Mouse (Mus musculus): ENCODE measurements around the gene Slc5a4b.
A peak's percentile ranks its signal among the peaks of the same experiment; 100 is the strongest.
"Not testable (repeated sequence)": the region's sequence is repeated elsewhere in the genome, so short reads cannot be mapped to it uniquely, and the experiment has no call there.

The Slc5a4b gene

DNA sequence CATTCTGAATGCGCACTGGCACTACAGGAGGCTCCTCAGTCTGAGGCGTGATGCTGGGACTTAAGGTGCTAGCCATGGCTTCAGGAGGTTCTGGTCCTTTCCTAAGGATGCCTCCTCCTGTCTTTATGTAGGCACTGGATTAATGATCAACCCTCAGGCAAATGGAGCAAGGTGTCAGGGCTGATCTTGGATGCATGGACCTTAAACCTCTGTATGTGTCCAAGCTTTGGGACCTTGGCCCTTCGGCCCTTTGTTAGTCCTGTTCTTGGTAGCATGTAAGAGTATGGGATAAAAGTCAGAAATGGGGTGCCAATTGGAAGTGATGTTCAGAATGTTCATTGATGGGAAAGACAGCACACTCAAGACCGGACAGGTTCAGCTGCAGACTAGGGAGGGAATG, at the start of gene Slc5a4b:
Slc5a4b (minus strand) TSS at position 101 of the 400 bp plus-strand sequence.
- no peak for DNase-seq

GRCm38 (mm10) chr10:76158009-76158408, 47.2 kb upstream of the Slc5a4b start:
- DNase-seq: no peak

DNA sequence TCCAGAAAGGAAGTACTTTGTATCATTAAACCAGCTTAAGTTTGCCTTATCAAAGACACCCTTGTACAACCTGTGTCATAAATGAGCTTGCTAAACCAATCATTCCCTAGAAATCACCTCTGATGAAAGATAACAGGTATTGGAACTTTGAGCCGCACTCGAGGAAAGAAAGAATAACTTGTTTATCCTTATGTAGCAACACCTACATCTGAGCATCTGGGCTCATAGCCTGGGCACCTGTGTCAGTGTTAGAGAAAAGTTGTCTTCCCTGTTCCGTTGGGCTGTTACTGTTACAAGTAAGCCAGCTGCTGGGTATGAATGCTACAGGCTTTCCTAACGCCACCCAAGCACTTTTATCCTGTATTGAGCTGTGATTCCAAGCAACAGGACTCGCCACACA, 46.8 kb upstream of the Slc5a4b start:
- DNase-seq: no peak

DNA sequence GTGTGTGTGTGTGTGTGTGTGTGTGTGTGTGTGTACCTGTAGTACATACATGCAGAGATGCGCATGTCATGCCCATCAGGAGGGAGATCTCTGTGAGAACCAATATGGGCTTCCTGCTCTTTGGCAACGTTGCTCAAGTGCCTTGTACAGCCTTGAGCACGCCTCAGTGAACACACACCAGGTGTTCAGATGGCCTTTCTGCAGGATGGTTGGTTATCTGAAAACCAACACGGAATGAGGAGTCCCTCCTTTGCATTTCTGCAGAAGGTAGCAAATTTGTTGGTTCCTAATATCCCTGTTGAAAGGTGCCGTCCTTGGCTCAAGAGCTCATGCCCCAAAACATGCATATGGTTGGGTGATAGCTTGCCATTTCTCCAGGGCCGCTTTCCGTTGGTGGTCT, 45.1 kb upstream of the Slc5a4b start:
- no peak for DNase-seq

- no peak for DNase-seq
Measured at GRCm38 (mm10) chr10:76147278-76147677, 36.5 kb upstream of the Slc5a4b start, which contains the start of gene Slc5a4a. Slc5a4a (plus strand) TSS chr10:76147451.

DNA sequence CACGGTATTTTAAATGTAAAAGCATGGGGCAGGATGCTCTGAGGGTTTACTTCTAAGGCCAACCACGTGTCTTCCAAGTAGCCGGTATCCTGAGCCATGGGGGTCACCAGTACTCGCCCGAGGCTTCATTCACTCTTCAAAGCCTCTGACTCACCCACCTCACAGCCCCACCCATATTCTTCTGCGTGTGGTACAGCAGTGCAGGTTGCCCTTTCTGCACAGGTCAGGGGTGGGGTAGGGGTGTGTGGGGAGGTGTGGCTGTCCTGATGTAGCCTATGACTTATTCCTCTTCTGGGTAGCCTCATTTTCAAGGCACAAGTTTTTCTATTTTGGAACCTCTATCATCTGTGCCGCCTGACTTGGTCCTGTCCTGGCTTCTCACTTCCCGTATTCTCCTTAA, 36.1 kb upstream of the Slc5a4b start:
- DNase-seq: no peak

DNA sequence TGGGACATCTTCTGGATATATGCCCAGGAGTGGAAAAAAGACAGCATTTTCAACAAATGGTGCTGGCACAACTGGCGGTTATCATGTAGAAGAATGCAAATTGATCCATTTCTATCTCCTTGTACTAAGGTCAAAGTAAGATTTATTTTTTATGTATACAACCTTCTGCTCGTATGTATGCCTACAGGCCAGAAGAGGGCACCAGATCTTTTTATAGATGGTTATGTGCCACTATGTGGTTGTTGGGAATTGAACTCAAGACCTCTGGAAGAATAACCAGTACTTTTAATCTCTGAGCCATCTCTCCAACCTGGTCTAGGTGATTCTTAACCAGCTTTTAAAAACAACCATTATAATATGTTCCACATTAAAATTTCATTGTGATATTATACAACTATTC, 25.6 kb upstream of the Slc5a4b start:
- no peak for DNase-seq

DNA sequence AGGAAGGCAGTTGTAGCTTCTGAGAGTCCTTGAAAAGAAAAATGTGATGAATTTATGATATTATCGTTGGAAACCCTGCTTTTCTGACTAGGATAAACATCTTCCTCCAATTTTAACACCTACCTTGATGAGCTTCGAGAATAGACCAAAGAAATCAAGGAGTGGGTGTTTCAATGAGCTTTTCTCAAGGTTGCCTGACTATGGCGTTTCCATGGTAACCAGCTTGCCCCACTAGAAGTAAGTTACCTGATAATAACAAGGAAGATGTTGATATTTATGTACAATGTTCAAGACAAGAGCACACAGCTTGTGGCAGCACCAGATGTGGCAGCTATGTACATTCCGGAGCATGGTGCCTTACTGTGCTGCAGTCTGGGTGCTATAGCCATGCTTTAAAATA, 21.7 kb upstream of the Slc5a4b start:
- no peak for DNase-seq

- no peak for DNase-seq
Measured at GRCm38 (mm10) chr10:76121495-76121894, 10.7 kb upstream of the Slc5a4b start.

DNA sequence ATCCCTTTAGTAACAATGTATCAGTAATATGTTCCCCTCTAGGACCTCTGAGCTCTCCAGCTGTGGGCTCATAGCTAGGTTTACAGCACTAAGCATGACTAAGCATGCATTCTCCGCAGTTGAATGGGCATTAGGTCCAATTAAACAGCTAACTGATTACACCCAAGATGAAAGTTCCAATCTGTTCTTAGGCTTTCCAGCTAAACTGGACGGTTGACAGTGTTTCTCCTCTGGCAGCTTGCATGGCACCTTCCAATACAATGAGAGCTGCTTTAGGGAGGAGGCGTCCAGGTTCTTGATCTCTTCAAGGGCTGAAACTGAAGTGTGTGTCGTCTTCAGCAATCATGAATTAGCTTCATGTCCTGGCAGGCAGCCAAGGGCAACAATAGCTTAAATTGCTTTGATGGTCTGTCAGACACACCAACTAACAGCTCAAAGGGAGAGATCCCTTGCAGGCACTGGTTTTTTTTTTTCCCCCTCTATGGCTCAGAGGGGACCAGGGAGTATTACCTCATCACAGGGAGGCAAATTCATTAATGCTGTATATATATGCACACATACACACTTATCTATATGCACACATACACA, 9.5 kb upstream of the Slc5a4b start:
- no peak for DNase-seq

- no peak for DNase-seq
Measured at GRCm38 (mm10) chr10:76118741-76119140, 8.0 kb upstream of the Slc5a4b start.

- peak; percentile 18 for DNase-seq
Measured at GRCm38 (mm10) chr10:76117966-76118365, 7.2 kb upstream of the Slc5a4b start.

GRCm38 (mm10) chr10:76097368-76097767, 13.4 kb downstream of the Slc5a4b start:
- DNase-seq: no peak

DNA sequence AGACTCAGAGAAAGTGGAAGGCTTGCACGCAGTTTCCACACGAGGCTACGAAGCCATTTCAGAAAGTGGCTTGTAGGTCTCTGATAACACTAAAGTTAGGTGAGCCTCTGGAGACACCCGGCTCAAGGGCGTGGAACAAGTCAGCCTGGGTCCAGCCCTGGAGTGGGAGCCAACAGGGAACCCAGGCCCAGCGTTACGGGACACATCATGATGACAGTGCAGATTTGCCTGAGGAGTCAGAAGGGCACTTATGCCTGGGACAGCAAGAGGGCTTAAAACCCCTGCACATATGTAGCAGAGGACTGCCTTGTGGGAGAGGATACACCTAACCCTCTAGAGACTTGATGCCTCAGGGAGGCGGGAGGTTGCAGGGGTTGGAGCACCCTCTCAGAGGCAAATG, 14.2 kb downstream of the Slc5a4b start:
- no peak for DNase-seq

- not testable (repeated sequence) for DNase-seq
Measured at GRCm38 (mm10) chr10:76077008-76077407, 33.8 kb downstream of the Slc5a4b start.

DNA sequence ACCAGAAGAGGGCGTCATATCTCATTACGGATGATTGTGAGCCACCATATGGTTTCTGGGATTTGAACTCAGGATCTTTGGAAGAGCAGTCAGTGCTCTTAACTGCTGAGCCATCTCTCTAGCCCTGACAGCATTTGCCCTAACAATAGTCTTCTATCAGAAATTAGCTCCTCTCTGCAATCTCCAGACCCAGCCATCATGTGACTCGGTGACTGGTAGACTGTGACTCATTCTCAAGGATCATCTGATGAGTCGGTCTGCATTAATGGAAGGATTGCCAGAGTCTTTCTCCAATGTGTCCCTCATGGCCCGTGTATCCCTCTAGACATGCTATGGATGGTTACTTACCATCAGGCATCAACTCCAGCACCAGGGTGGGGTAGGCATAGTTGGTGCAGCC, 38.7 kb downstream of the Slc5a4b start:
- DNase-seq: not testable (repeated sequence)

DNA sequence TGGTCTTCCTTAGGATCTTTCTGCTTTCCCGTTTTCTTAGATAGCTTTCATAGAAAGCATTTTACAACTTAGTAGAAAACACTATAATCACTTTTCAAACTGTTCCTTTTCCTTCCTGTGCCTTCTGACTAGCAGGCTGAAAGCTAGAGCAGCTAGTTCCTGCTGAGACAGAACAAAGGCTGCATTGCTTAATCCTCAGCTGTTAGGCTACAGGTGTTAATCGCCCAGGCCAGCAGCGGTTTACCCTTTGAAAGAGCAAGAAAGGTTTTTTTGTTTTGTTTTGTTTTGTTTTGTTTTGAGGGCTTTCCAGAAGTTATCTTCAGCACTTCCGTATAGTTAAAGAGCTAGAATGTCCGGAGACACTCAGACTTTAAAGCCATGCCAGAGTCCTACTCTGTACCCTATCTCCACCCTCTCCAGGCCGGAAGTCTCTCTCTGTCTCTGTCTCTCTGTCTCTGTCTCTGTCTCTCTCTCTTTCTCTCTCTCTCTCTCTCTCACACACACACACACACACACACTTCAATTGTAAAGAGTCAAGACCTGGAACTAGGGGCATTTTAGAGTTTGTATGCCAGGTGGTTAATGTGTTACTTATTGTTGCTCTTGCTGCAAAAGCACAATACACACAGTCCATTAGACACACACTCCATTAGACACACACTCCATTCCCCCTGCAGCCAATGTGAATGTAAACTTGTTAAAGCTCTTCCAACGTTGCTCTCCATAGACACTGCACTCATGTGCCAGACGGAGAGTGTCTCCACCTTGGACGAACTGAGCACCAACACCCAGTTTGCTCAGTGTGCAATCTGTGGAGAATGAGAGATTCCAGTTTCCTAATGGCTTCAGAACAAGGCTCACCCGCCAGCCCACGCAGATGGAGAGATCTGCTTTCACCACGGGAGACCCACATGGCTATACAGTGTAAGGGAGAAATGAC, 42.8 kb downstream of the Slc5a4b start:
- DNase-seq: peak; percentile 76

DNA sequence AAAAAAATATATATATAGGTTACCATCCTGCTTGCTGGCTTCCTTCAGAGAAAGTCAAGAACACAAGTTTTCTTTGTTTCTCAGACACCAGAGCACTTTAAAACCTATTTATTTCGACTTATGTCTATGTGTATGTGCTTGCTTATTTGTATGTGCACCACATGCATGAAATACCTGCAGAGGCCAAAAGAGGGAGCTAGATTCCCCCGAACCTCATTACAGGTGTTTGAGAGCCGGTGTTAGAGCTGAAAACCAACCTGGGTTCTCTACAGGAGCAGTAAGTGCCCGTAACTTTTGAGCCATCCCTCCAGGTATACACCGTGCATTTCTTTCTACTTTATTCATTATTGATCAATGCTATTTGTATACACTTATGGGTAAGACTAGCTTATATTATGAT, 48.3 kb downstream of the Slc5a4b start:
- no peak for DNase-seq

GRCm38 (mm10) chr10:76051860-76052259, 58.9 kb downstream of the Slc5a4b start:
- DNase-seq: no peak

DNA sequence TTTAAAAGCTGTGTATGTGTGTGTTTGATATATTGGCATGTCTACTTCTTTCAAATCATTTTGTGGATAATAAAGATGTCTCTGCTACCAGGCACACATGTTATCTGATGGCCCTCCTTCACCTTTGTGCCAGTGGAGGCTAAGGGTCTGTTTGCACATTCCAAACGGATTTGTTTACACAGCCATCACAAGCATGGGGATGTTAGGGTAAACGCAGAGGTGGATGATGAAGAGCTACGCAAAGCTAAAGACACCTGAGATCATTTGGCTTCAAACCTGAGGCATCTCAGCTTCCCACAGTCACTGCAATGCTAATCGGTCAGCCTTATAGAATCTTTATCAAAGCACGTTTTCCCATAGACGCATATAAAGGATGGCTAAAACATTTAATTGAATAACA, 61.8 kb downstream of the Slc5a4b start:
- DNase-seq: no peak

DNA sequence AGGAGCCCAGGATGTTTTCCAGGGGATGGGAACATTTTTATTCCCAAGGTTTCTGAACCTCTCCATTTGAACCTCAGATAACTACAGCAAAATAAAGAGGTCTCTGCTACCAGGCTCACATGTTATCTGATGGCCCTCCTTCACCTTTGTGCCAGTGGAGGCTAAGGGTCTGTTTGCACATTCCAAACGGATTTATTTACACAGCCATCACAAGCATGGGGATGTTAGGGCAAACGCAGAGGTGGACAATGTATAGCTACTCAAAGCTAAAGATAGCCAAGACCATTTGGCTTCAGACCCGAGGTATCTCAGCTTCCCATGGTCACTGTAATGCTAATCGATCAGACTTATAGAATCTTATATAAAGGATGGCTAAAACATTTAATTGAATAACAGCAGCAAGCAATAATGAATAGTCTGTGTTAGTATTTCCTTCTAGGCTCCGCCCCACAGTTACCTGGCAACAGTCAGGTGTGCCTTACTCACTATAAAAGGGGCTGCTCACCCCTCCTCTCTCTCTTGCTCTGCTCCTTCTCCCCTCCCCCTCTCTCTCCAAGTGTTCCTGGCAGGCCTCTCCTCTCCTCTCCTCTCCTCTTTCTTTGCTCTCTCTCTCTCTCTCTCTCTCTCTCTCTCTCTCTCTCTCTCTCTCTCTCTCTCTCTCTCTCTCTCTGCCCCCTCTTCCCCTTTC, 63.4 kb downstream of the Slc5a4b start:
- no peak for DNase-seq

DNA sequence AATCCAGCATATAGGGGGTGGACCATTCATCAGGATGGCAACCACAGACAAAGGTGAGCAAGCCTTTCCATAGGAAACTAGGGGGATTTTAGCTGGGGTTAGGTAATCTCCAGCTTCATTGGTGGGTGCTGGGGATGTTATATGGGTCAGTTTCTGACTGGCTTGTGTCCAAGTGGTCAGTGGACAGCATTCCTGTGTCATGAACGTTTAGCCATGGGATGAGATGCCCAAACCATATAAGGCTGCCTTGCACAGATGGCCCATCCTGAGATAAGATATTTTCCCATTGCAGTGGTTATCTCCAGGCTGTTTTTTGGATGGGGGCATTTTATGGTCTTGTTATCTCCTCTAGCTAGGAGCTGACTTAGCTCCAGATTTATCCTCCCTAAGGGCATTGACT, 64.0 kb downstream of the Slc5a4b start:
- DNase-seq: no peak

DNA sequence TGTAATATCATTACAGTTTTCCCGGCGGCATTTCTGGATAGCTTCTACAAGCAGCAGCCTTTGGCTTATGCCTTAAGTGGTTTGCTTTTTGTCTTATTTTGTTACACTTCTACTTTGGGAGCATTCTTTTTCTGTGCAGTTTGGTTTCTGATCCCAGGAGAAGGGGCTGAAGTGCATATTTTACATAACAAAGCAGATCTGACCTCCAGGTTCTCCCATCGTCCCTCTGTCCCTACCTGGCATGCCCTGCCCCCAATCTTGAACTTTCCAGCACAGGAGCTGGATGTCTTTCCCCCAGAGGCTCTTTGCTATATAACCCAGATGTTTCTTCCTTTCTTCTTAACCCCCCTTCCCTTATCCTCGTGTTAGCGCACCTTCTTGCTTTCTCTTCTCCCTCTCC, 65.4 kb downstream of the Slc5a4b start:
- DNase-seq: no peak

DNA sequence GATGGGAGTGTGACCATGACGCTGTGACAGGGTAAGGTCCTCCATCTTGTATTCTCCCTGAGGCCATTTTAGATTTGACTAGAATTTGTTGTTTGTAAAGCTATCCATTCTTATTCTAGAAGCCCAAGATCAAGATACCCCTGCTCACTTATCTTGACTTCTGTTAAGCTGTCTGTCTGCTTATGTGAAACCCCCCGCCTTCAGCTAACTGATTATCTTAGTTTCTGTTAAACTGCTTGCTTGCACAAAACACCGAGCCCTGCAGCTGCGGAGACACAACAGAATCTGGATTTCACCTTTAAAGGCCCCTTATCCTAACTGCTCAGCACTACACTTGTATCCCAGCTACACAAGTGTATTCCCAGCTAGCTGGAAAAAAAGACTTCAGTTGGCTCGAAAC, 73.8 kb downstream of the Slc5a4b start:
- DNase-seq: no peak

Measured in cerebellum, adult 9-10 months (tissue).